Mouse (Mus musculus) lung, postnatal 10 days (tissue): ENCODE measurements around the gene Rab6b.
"Not testable (repeated sequence)": the region's sequence is repeated elsewhere in the genome, so short reads cannot be mapped to it uniquely, and the experiment has no call there.

Source experiments
- DNase-seq: peaks from one replicate; pipeline ENCODE4 v3.0.0; 2021

The Rab6b gene

DNA sequence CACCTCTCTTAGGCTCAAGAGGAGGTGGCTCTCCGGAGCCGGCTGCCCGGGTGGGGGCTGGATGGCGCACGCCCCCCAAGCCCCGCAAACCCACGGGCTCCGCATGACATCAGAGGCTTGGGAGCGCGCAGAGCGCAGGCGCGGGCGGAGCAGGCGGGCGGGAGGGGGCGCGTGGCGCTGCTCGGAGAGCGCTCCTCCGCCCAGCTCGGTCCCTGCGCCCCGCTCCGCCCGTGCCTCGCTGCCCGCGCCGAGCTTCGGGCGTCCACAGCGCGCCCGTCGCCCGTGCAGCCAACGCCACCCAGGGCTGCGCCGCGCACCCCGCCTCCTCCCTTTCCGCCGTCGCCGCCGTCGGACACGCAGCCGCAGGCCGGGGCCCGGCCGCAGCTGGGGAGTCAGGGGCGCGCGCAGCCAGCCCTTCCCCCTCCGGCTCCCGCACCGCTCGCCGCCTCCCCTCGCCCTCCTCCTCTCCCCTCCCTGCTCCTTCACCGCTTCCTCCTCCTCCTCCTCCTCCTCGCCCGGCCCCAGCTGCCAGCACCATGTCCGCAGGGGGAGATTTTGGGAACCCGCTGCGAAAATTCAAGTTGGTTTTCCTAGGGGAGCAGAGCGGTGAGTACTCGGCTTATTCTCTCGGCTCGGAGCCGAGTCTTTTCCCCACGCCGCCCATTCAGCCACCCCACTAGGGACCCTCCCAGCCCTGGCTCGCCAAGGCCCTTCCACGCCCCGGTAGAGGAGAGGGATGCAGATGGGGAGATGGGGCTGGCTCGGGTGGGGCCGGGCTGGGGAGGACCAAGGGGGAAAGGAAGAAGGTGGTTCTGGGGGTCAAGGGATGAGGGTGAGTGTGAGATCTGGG, at the start of gene Rab6b:
Gene Rab6b, plus strand, starts transcription at position 167 of the 850 bp plus-strand sequence.
- DNase-seq, result peak; percentile 65

GRCm38 (mm10) chr9:103063591-103063990, 48.0 kb upstream of the Rab6b start:
- DNase-seq, result no peak

- no peak for DNase-seq
These were observed 44.7 kb upstream of the Rab6b start for GRCm38 (mm10) chr9:103066845-103067244.

DNA sequence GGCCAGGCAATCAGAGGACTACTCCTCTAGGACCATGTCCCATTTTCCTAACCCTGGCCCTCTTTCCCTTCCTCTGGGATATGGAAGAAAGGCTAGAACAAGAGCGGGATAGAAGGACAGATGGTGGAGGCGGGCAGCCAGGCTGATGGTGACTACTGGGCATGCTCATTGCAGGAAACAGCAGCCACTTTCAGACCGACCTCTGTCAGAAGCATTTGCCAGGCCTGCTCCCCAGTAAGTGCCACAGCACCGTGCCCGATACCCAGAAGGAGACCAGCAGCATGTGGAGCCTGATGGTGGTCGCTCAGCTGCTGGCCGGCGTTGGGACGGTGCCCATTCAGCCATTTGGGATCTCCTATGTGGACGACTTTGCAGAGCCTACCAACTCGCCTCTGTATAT, 43.9 kb upstream of the Rab6b start:
- DNase-seq, result no peak

GRCm38 (mm10) chr9:103068769-103069168, 42.8 kb upstream of the Rab6b start:
- DNase-seq, result no peak

DNA sequence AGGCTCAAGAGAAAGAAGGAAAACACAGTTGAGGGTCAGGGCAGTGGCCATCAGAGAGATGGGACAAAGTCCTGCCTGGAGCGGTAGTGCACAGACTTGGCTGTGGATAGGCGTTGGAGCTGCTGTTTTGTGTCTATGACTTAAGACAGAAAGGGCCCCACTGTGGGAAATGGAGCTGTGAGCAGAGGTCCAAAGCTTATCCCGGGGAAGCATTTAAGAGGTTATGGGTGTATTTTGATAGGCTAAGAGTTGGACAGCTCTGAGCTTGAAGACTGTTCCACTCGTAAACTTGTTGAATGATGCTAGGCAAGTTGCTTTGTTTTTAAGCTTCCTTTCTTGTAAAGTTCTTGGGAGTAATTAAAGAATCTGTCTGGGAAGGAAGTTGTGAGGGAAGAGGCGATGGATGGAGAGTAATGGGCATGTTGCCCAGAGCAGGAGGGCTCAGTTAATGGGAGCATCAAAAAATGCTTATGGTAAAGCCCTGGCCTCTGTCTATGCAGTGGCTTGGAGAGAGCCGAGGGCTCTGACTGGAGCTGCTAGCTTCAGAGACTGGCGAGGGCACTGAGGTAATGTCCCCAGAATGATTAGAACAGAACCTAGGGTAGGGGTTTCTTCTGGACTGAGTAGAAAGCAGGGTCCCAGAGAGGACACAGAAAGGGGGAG, 39.9 kb upstream of the Rab6b start:
- no peak for DNase-seq

DNA sequence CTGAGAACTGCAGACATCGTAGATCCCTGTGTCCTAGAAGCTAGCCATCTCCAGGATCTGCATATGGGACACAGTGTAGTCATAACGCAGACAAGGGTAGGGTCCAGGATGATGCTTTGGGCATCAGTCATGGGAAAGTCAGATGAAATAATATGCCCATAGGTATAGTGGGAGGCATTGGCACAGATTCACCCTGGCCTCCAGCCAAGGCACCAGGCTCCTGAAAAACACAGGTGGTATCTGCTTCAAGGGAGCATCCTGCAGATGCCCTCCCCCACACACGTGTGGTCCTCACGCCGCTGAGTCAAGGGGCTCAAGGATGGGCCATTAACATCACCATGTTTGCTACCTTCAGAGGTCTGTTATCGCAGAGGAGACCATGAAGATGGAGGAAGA, 39.4 kb upstream of the Rab6b start:
- no peak for DNase-seq

- no peak for DNase-seq
These were observed 38.6 kb upstream of the Rab6b start for GRCm38 (mm10) chr9:103072926-103073515.

DNA sequence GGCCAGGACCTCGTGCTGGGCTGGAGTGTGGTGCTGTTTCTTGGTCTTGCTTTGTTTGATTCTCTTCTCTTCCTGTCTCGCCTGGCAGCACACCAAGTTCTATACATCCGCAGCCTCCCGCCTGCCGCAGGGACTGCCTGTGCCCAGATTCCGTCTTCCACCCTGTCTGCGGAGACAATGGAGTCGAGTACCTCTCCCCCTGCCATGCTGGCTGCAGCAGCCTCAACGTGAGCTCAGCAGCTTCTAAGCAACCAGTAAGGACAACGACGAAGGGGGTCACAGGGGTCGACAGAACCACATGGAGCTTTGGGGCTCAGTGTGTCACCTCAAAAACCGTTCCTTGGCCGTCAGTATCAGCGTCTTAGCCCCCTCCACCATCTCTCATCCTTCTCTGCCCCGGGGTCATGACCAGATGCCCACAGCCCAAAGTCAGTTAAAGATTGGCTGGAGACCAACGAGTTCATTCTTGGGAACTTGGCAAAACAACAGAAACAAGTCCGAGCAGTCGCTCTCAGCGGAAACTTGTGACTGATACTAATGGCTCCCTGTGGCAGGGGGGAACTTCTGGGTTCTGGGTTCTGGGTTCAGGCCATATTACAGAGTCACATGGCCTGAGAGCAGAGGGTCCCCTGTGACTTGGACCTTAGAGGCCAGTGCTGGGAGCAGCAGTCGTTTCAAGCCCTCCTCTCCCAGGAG, 34.6 kb upstream of the Rab6b start:
- DNase-seq, result peak; percentile 86

DNA sequence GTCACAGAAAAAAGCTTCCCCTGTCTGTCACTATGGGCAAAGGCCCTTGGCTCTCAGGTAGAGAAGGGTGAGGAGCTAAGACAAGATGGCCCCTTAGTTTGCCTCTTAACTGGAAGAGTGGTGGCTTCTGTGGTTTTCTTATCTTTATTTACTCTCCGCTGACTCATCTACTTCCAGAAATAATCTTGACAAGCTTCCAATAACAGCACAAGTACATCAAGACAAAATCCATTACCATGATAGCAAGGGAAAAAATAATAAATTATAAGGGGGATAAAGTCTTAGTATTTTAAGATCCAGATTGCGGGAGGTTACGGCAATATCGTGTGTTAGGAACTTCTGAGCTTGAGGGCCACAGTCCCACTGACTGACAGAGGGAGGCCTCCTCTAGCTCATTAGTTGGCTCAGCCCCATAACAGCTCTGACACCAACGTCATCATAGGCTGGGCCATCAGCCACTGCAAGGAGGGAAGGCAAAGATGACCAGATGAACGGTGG, 33.3 kb upstream of the Rab6b start:
- DNase-seq, result peak; percentile 64

- DNase-seq, result no peak
These were observed 31.4 kb upstream of the Rab6b start for GRCm38 (mm10) chr9:103080211-103080610.

GRCm38 (mm10) chr9:103082246-103082975, 29.2 kb upstream of the Rab6b start:
- no peak for DNase-seq

DNA sequence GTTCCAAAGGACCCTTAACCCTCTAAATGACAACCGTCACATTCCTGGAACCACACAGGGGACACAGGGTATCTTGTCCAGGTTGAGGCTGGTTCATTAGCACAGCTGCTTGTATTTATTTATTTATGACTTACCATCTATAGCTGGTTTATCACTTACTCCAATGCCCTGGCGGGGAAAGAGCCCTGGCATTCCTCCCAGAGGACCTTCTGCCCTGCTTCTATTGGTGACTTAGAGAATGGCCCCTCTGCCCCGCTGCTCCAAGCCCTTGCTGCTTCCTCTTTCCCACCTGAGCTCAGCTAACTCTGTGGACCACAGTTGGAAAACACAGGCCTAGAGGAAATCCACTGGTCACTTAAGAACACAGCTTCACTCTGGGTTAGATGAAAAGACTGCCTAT, 28.2 kb upstream of the Rab6b start:
- no peak for DNase-seq

DNA sequence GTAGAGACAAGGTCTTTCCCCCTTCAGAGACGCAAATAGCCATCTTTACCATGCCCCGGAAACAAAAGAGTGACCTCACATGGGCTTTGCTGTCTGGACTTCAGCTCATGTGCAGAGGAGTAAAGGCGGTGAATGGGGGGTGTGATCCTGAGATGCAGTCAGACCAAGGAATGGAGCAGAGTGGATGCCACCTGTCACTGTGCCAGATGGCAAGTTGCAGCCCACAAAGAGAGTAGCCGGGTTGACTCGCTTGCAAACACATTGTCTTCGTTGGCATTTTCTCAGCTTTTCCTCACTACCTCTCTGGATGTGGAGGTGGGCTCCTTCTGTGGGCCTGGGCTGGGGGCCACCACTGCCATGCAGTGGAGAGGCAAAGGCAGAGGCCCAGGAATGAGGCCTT, 24.9 kb upstream of the Rab6b start:
- no peak for DNase-seq

DNA sequence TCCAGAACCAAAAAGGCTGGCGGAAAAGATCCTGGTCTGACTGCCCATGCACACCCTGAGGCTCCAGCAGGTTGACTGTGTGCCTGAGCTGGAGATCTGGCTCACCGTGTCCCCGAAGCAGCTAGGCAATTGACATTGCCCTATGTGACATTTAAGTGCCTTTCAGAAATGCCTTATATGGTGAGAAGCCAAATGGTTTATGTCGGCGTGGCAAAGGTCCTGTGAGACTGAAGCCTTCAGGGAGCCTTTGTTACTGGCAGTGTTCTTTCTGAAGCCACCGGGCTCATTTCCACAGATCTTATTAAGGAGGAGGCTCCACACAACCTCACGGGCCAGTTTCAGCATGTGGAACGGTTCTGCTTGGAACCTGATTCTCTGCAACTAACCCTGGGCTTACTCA, 24.3 kb upstream of the Rab6b start:
- no peak for DNase-seq

GRCm38 (mm10) chr9:103088661-103089060, 22.9 kb upstream of the Rab6b start:
- no peak for DNase-seq

DNA sequence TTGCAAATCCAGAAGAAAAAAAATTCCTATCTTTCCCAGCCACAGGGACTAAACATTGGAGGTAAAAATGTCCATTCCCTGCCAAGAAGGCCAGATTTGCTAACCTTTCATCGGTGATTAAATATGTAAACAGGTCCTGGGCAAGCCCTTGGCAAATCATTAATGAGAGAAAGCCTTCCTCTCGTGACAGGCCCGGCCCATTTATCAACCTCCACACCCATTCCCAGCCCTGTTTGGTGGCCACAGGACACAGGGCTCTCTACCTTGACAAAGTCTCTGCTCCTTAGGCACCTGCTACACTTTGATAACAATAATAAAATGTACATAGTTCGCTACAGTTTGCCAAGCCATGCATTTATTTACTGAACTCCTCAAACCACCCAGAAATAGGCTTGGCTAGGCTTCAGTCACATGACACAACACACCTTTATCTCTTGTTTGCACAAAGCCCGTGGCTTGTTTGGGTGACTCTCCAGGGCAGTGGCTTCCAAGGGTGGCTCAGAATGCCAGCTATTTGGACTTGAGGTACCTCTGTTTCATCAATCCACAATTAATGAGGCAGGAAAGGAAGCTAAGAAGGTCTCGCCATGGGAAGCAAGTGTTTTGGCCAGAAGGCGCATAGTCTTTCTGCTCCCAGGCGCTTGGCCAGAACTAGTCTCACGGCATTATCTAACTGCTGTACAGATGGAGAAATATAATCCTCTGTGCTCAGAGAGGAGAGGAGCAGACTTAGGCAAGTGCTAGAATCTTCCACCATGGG, 21.3 kb upstream of the Rab6b start:
- peak; percentile 53 for DNase-seq

DNA sequence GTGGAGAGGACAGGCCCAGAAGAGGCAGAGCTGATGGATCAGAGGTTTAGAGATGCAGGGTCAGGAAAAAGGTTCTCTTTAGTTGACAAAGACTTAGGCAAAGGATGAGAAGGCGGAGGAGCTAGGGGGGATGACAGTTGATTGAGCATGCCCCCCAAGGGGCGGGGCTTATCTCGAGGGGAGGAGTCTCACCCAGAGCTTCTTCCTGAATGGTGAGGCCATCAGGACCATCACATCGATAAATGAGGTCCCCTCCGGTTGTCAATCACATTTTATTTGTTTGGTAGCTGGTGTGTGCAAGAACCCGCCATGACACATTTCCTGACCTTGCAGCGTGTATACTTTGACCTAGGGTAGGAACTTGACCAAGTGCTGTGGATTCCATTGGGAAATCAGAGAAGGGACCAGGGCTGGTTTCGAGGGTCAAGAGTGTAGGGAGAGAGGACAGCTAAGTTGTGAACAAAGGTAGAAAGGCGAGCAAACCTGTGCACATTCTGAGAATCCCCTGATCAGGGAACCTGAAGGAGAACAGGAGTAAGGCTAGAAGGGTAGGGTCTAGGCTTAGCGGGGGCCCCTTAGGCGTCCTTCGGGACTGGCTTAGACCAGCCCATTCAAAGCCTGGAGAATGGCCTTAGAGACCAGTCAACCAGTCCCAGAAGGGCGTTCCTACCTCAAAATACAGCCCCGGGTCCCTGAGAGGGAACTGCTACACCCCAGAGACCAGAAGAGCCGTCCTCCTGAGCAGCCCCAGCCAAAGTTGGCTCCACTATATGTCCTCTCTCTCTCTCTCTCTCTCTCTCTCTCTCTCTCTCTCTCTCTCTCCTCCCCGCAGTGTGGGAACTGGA, 20.3 kb upstream of the Rab6b start:
- DNase-seq, result no peak

GRCm38 (mm10) chr9:103092248-103092647, 19.3 kb upstream of the Rab6b start:
- peak; percentile 88 for DNase-seq

DNA sequence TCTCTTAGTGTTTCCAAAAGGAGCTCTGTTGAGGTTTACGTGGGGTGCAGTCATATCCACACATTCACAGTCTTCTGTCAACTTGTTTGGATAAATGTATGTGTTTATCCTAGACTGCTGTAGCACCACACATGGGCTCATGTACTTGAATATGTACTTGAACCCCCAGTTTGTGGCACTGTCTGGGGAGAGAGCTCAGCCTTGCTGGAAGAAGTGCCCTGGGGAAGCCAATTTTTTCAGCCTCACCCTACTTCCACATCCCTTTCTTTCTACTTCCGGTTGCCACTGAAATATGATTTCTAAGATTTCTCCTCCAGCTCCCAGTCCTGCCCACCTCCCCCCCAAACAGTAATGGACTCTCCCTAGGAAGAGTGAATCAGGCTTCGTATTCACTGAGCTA, 17.9 kb upstream of the Rab6b start:
- no peak for DNase-seq

GRCm38 (mm10) chr9:103108341-103108798, 3.2 kb upstream of the Rab6b start:
- not testable (repeated sequence) for DNase-seq
